Mouse (Mus musculus): ENCODE data around the gene Anp32b. TPM values are rescaled to one million over a fixed set of nuclear protein-coding genes. Genes with fewer than 3 reads are reported as not detected.

The Anp32b gene
- polyA plus RNA-seq, 1 experiment from 2014 or later, result 292 TPM

DNA sequence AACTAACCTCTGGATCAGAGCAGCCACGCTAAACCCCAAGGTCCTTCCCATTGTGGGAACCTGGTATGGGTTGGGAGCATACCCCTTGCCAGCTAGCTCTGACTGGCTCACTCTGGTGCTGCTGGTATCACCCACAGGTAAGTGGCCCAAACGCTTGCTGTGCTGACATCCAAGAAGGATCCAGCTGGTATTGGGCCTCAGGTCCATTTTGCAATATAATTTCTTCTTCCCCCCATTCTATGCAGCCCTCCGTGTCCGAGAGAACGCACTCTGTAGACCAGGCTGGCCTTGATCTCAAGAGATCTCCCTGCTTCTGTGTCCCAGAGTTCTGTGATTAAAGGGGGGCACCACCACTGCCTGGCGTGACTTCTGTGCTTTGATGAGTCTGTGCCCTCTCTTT is 42.4 kb downstream of the Anp32b start:
- no peak for ATAC-seq (ENCODE audit: borderline replicate concordance, extremely low read depth, low FRiP score, low TSS enrichment)
- H3K4me2 ChIP-seq, result no peak overlapping the region
- no peak overlapping the region for H3K9ac ChIP-seq
- peaks cover 42% of the 10 kb centered on the region for H3K36me3 ChIP-seq
- WGBS, result 94% methylated on average over 6 of the region's 6 CpGs
- peaks cover 13% of the 10 kb centered on the region; the same call in 1 of the 2 replicates for H3K4me1 ChIP-seq
- H3K27ac ChIP-seq, result no peak overlapping the region
- no peaks in the 10 kb centered on the region for H3K27me3 ChIP-seq
- H3K9me3 ChIP-seq, result no peaks in the 10 kb centered on the region
- H3K4me3 ChIP-seq, result no peak overlapping the region

DNA sequence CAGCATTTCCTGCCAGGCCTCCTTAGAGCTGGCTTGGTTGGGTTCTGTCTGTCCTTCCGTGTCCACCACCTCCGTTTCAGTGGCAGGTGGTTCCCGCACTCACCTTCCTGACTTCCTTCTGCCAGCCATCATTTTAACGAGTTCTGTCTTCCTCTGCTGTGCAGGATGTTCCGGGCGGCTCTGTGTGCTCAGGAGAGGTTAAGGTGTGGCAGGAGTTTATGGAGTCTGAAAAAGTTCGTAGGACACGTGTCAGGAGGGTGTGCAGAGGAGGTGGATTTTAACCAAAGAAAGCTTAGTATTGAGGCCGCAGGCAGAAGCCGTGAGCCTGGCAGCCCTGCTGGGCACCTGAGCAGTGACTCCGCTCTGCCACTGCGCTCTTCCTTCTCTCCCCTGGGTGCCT is 44.8 kb downstream of the Anp32b start:
- no peak overlapping the region for H3K27ac ChIP-seq
- no peak overlapping the region for H3K9ac ChIP-seq
- H3K4me2 ChIP-seq, result no peak overlapping the region
- peaks cover 56% of the 10 kb centered on the region for H3K36me3 ChIP-seq
- no peaks in the 10 kb centered on the region for H3K27me3 ChIP-seq
- no peaks in the 10 kb centered on the region for H3K9me3 ChIP-seq
- ATAC-seq (ENCODE audit: borderline replicate concordance, extremely low read depth, low FRiP score, low TSS enrichment), result no peak
- H3K4me1 ChIP-seq, result peaks cover under 1% of the 10 kb centered on the region; the same call in 1 of the 2 replicates
- WGBS, result 90% methylated on average over 12 of the region's 12 CpGs
- H3K4me3 ChIP-seq, result no peak overlapping the region

DNA sequence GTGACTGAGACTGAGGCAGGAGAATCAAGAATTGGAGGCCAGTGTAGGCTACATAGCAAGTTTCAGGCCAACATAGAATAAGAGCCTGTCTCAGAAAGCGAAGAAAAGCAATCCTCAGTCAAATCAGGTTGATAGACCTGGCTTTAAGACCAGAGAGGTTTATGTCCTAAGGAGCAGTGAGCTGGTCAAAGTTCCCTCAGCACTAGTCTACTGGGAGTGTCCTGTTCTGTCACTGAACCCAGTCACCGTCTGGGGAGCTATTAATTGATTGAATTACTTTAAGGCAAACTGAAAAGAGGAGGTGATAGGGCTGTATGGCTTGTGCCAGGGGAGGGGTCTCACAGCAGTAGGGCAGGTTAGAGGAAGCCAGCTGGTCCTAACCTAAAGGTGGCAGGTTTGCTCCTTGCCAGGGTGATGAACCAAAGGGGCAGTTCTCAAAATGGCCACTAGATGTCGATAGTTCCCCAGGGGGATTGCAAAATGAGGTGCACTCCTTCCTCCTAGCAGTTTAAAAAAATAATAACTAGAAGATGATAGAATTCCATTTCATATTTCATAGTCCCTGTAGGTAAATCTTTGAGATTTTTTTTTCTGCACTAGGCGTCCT is 46.7 kb downstream of the Anp32b start:
- no peaks in the 10 kb centered on the region for H3K4me1 ChIP-seq
- no peak for ATAC-seq (ENCODE audit: borderline replicate concordance, extremely low read depth, low FRiP score, low TSS enrichment)
- H3K36me3 ChIP-seq, result peaks cover 66% of the 10 kb centered on the region
- H3K9ac ChIP-seq, result no peak overlapping the region
- no peaks in the 10 kb centered on the region for H3K9me3 ChIP-seq
- no peaks in the 10 kb centered on the region for H3K27me3 ChIP-seq
- no peak overlapping the region for H3K27ac ChIP-seq
- no peak overlapping the region for H3K4me2 ChIP-seq
- 37% methylated on average over 4 of the region's 4 CpGs for WGBS
- no peak overlapping the region for H3K4me3 ChIP-seq

DNA sequence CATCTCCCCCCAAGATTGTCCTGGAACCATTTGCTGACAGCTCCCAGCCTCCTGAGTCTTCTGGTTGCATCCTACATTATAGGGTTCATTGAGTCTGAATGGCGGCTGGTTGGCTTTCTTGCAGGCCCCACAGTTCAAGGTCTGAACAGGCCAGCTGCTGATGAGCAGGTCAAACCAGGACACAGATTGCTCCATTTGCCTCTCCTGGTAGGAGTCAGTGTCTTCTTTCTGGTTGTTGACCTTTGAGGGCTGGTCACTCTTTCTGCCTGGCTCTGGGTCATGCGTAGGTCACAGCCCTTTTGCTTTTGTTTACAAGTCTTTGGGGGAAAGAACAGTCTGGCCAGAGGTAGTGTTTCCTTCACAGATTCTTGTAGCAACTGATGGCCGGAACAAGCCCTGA is 47.8 kb downstream of the Anp32b start:
- H3K9me3 ChIP-seq, result no peaks in the 10 kb centered on the region
- H3K36me3 ChIP-seq, result peaks cover 62% of the 10 kb centered on the region
- no peak overlapping the region for H3K27ac ChIP-seq
- no peak overlapping the region for H3K9ac ChIP-seq
- no peaks in the 10 kb centered on the region for H3K4me1 ChIP-seq
- H3K4me2 ChIP-seq, result no peak overlapping the region
- no peak overlapping the region for H3K4me3 ChIP-seq
- 67% methylated on average over 3 of the region's 3 CpGs for WGBS
- H3K27me3 ChIP-seq, result no peaks in the 10 kb centered on the region
- ATAC-seq (ENCODE audit: borderline replicate concordance, extremely low read depth, low FRiP score, low TSS enrichment), result no peak

DNA sequence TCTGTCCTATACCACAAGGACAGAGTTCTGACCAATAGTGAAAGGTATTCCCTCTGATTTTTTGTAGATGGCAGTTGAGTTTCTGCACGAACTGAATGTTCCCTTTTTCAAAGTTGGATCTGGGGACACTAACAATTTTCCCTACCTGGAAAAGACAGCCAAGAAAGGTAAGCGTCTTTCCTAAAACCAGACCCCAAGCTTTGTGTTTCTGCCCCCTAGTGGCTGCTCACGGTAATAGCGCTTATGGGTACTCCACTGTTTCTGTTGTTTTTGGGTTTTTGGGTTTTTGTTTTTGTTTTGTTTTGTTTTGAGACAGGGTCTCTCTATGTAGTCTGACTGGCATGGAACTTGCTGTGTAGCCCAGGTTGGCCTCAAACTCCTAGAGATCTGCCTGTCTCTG is 48.3 kb downstream of the Anp32b start:
- Histone ChIP-seq H3K27me3 (no peaks in the 10 kb centered on the region), H3K4me2 (no peak overlapping the region), H3K9ac (no peak overlapping the region), H3K9me3 (no peaks in the 10 kb centered on the region), H3K4me1 (no peaks in the 10 kb centered on the region), H3K4me3 (no peak overlapping the region), H3K36me3 (peaks cover 60% of the 10 kb centered on the region), H3K27ac (no peak overlapping the region)
- ATAC-seq (ENCODE audit: borderline replicate concordance, extremely low read depth, low FRiP score, low TSS enrichment), result no peak
- WGBS, result 10% methylated on average over 4 of the region's 4 CpGs

DNA sequence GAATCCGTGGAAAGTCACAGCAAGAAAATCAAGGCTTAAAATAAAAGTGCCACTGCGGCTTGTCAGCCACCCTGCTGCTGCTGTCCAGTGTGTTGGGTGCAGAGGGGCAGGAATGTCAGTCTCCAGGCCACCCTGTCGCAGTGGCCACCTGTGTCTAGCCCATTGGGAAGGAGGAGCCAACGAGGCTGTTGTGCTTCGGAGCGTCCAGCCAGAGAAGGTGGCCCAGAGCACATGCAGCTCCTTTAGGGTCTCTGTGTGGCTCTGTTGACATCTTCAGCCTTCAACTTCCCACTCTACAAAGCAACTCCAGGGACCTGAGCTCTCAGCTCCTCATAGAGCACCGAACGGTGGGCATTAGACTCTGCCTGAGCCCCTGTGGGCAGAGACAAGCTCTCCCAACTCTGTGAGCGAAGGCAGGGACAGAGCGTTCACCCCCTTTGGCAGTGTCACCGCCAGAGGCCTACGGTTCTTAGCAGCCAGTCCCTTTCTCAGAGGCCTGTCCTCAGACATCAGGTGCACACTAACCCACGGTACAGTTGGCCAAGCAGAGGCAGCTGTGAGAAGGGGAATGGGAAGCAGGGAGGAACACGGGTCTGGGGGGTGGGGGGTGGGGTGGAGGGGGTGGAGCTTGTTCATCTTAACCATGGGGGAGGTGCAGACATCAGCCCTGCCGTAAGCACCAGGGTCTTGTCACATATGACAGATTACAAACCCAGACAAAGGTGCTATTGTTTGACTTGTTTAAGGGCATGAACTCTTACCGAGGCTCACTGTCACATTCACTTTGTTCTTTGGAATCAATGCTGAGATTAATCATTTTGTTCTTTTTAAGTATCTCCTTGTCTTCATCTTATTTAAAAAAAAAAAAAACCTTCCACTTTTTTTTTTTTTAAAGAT is 52.2 kb downstream of the Anp32b start:
- peaks cover 42% of the 10 kb centered on the region for H3K36me3 ChIP-seq
- ATAC-seq (ENCODE audit: borderline replicate concordance, extremely low read depth, low FRiP score, low TSS enrichment), result no peak
- H3K27ac ChIP-seq, result no peak overlapping the region
- H3K4me1 ChIP-seq, result peaks cover 6% of the 10 kb centered on the region
- 65% methylated on average over 16 of the region's 16 CpGs for WGBS
- H3K4me2 ChIP-seq, result no peak overlapping the region
- no peak overlapping the region for H3K4me3 ChIP-seq
- peaks cover 13% of the 10 kb centered on the region for H3K27me3 ChIP-seq
- H3K9ac ChIP-seq, result no peak overlapping the region
- H3K9me3 ChIP-seq, result no peaks in the 10 kb centered on the region

DNA sequence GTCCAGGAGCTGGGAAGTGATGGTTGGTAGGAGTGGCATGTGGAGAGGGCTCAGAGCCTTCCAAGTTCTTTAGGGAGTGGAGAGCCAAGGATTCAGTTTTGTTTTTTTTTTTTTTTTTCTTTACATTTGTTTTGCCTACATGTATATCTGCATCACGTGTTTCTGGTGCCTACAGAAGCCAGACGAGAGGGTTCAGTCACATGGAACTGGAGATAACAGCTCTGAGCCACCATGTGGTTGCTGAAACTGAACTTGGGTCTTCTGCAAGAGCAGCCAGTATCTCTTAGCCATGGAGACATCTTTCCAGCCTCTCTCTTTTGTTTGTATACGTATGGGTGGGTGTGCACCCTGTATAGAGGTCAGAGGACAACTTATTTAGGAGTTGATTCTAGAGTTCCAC is 53.2 kb downstream of the Anp32b start:
- Histone ChIP-seq H3K9ac (no peak overlapping the region), H3K4me3 (no peak overlapping the region), H3K27ac (no peak overlapping the region), H3K4me2 (no peak overlapping the region), H3K36me3 (peaks cover 42% of the 10 kb centered on the region), H3K27me3 (peaks cover 13% of the 10 kb centered on the region), H3K9me3 (no peaks in the 10 kb centered on the region), H3K4me1 (peaks cover 6% of the 10 kb centered on the region)
- no peak for ATAC-seq (ENCODE audit: borderline replicate concordance, extremely low read depth, low FRiP score, low TSS enrichment)
- 74% methylated on average over 3 of the region's 3 CpGs for WGBS

DNA sequence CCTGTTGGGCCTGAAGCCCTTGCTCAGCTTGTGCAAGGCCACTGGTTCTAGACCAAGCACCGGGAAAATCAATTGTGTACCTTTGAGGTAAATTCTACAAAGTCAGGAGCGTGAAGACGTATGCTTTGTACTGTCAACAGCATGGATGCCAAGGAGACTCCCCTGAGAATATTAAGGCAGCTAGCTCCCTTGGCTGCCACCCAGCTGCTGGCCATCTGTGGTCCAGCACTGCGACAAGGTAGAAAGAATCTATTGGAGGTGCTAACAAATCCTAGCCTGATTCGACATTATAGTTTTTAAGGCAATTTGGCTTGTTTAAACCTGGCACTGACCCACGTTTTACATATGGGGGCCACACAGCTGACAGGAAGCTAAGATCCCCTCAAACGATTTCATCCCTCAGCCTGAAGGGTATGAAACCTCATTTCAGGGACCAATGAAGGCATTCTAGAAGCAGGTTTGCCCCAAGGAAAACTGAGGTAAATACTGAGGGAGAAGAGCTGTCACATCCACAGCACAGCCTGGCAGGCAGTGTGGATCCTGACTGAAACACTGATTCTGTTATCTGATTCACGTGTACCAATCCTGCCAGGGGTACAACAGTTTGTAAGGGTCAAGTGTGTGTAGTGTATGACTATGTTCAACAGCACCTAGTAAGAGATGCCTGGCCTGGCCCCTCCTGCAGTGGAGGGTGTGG is 54.8 kb downstream of the Anp32b start:
- WGBS, result 63% methylated on average over 8 of the region's 8 CpGs
- Histone ChIP-seq H3K4me1 (peaks cover 6% of the 10 kb centered on the region), H3K9me3 (no peaks in the 10 kb centered on the region), H3K4me2 (no peak overlapping the region), H3K27me3 (peaks cover 13% of the 10 kb centered on the region), H3K4me3 (no peak overlapping the region), H3K36me3 (peaks cover 29% of the 10 kb centered on the region), H3K27ac (no peak overlapping the region), H3K9ac (no peak overlapping the region)
- ATAC-seq (ENCODE audit: borderline replicate concordance, extremely low read depth, low FRiP score, low TSS enrichment), result no peak

DNA sequence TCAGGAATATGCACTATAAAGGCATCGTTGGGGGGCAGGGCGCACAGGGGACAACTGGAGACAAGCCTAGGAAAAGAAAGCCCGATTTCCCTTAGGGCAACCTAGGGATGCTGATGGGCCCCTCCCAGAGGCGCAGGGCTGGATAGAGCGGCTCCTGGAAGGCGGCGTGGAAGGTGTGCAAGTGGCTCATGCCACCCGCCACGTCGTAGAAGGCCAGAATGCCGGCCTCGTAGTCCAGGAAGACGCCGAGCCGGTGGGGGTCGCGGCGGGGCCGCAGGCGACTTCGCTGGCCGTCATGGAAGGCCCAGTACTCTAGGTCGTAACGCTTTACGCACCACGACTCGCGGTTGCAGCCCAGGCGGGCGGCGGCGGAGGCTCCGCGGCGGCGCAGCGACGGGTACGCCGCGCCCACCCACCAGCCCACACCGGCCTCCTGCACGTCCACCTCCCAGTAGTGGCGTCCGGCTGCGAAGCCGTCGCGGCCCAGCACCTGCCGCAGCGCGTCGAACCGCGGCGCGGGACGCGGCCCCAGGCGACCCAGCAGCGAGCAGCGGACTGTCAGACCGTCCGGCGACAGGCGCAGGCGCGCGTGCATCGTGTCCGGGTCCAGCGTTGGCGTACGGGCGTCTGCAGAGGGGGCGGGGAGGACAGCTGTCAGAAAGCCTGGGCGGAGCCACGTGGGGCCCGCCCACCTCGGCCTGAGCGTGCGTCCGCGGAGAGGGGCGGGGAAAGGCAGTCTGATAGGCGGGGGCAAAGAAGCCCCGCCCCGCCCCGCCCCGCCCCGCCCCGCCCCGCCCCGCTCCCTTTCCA is 56.3 kb downstream of the Anp32b start:
- WGBS, result under 1% methylated on average over 89 of the region's 94 CpGs
- ATAC-seq (ENCODE audit: borderline replicate concordance, extremely low read depth, low FRiP score, low TSS enrichment), result peak; percentile 97

DNA sequence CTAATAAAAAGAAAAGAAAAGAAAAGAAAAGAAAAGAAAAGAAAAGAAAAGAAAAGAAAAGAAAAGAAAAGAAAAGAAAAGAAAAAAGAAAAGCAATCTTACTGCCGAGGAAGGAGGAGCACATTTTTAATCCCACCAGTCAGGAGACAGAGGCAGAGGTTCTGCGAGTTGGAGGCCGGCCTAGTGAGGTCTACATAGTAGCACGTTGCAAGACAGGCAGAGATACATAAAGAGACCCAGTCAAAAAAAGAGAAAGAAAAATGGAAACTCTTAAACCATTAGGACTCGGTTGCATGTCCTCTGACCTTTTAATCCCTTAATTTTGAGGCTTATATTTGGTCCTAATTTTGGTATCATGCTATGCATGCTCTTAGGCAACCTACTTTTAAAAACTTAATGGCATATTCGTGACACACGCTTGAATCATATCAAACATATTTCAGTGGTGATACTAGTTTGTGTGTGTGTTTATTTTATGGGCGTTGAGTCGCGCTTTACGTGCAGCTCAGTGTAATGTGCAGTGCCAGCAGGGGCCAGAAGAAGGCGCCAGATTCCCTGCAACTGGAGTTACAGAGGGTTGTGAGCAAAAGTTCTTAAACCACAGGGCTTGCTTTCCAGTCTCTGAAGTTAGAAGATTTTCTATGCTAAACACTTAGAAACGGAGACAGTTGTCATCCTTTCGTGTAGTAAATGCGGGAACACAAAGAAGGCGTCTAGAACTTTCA is 57.2 kb downstream of the Anp32b start:
- H3K9ac ChIP-seq, result no peak overlapping the region
- H3K4me1 ChIP-seq, result peaks cover 6% of the 10 kb centered on the region
- H3K9me3 ChIP-seq, result no peaks in the 10 kb centered on the region
- H3K27me3 ChIP-seq, result peaks cover 13% of the 10 kb centered on the region
- peak overlapping the region; percentile 57 for H3K4me3 ChIP-seq
- ATAC-seq (ENCODE audit: borderline replicate concordance, extremely low read depth, low FRiP score, low TSS enrichment), result peak; percentile 48; the same call in 1 of the 2 replicates
- H3K4me2 ChIP-seq, result peak overlapping the region; percentile 95
- peaks cover 9% of the 10 kb centered on the region; the same call in 1 of the 2 replicates for H3K36me3 ChIP-seq
- peak overlapping the region; percentile 58; the same call in 1 of the 2 replicates for H3K27ac ChIP-seq
- 7% methylated on average over 16 of the region's 16 CpGs for WGBS

More for the DNA sequence above, 56.3 kb downstream of the Anp32b start:
- peaks cover 6% of the 10 kb centered on the region for H3K4me1 ChIP-seq
- peaks cover 16% of the 10 kb centered on the region; the same call in 1 of the 2 replicates for H3K36me3 ChIP-seq
- peaks cover 13% of the 10 kb centered on the region for H3K27me3 ChIP-seq
- H3K4me2 ChIP-seq, result peak overlapping the region; percentile 95
- H3K9ac ChIP-seq, result peak overlapping the region; percentile 41
- no peaks in the 10 kb centered on the region for H3K9me3 ChIP-seq
- H3K27ac ChIP-seq, result 0 out of 2 replicates have a peak overlapping the region, but pooled peaks have one; percentile 58
- peak overlapping the region; percentile 57 for H3K4me3 ChIP-seq

DNA sequence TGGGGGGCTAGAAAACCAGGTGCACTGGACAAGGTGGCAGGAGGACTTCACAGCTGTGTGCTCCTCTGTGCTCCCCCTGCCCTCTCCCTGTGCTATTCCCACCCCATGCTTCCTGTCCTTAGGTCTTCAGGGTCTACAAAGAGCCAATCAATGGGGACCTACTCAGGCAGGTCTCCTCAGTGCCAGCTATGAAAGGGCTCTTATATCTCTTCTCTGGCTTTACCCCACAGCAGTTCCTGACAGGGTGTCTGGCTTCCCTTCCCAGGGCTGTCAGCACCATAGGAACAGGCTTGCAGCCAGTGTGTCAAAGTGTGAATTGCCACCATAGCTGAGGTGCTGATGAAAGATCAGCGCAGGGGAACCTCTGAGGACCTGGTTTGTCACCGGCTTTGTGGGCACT is 69.8 kb downstream of the Anp32b start:
- H3K27me3 ChIP-seq, result no peaks in the 10 kb centered on the region
- ATAC-seq (ENCODE audit: borderline replicate concordance, extremely low read depth, low FRiP score, low TSS enrichment), result 0 out of 2 replicates have a peak, but pooled peaks have one; percentile 16
- no peaks in the 10 kb centered on the region for H3K4me1 ChIP-seq
- WGBS, result 54% methylated on average over 2 of the region's 2 CpGs
- no peak overlapping the region for H3K4me2 ChIP-seq
- no peaks in the 10 kb centered on the region for H3K9me3 ChIP-seq
- no peak overlapping the region for H3K4me3 ChIP-seq
- no peak overlapping the region for H3K9ac ChIP-seq
- H3K27ac ChIP-seq, result no peak overlapping the region
- H3K36me3 ChIP-seq, result no peaks in the 10 kb centered on the region
